ENCODE assay signal across 9 mouse cellular contexts in genomic region chr4:137867675-137868257, GRCm38 (mm10). TPM values are rescaled to one million over a fixed set of nuclear protein-coding genes. Genes with fewer than 3 reads are reported as not detected.
A peak's percentile ranks its signal among the peaks of the same experiment; 100 is the strongest.
DNase-seq lines count a peak whose midpoint lies in the region; ATAC-seq and TF ChIP-seq lines count a peak whose summit lies in the region.
"Had no signal": no experiment of that assay in that cellular context is flagged by ENCODE, and none has a peak within 500 bp of the region (broad histone marks: within the 10 kb centered on the region; RNA-seq: fewer than 3 reads in every experiment).

No protein-coding gene starts in this region.

- H3K4me1 ChIP-seq in bone marrow, adult 2 months (ENCODE audit: control insufficient read depth, insufficient read depth, low read length) = peaks cover 2% of the 10 kb centered on the region; the same call in 1 of the 2 replicates
- peaks cover 81% of the 10 kb centered on the region for H3K4me1 ChIP-seq in intestine, embryonic 15.5 days (replicated peaks)
- peaks cover 82% of the 10 kb centered on the region for H3K4me1 ChIP-seq in liver, embryonic 15.5 days (replicated peaks)

- peak; percentile 8; the same call in 1 of the 2 replicates for TF ChIP-seq CTCF in bone marrow, adult 2 months (IDR thresholded peaks at IDR 0.05; ENCODE audit: control insufficient read depth, insufficient read depth, low read length)

- DNase-seq in adrenal gland, adult (ENCODE audit: inconsistent age in 2 of 2, low spot score in 1 of 2) = peak; percentile 71 to 90
- DNase-seq in adrenal gland, adult 18-20 months (ENCODE audit: low spot score in 2 of 2) = no peak
- DNase-seq in testis, postnatal 10 days (ENCODE audit: low spot score) = peak; percentile 67
- DNase-seq in spleen, postnatal 4 days (ENCODE audit: low spot score in 2 of 2) = no peak
- no peak for DNase-seq in cerebellum, postnatal 36 days

- H3K4me3 ChIP-seq in bone marrow, adult 2 months (replicated peaks; ENCODE audit: control insufficient read depth, low read depth, low read length) = no peak overlapping the region
- H3K4me3 ChIP-seq in intestine, embryonic 15.5 days (replicated peaks) = no peak overlapping the region
- no peak overlapping the region for H3K4me3 ChIP-seq in liver, embryonic 15.5 days (replicated peaks)
- H3K4me3 ChIP-seq: limb, embryonic 12.5 days had no signal

- H3K27me3 ChIP-seq in intestine, embryonic 15.5 days (replicated peaks) = no peaks in the 10 kb centered on the region
- H3K27me3 ChIP-seq in liver, embryonic 15.5 days = peaks cover 38% of the 10 kb centered on the region
- H3K27me3 ChIP-seq: limb, embryonic 12.5 days had no signal

- no peak for TF ChIP-seq POLR2A in bone marrow, adult 2 months (IDR thresholded peaks at IDR 0.05; ENCODE audit: borderline replicate concordance, control insufficient read depth, low read depth, low read length)

- peak; percentile 28 for ATAC-seq in intestine, embryonic 15.5 days
- ATAC-seq in liver, embryonic 15.5 days (ENCODE audit: insufficient read depth) = peak; percentile 63

- H3K27ac ChIP-seq in bone marrow, adult 2 months (ENCODE audit: control insufficient read depth, insufficient read depth, low read depth, low read length, poor library complexity) = no peak overlapping the region
- H3K27ac ChIP-seq in intestine, embryonic 15.5 days = peak overlapping the region; percentile 51
- H3K27ac ChIP-seq in liver, embryonic 15.5 days (replicated peaks) = 0 out of 2 replicates have a peak overlapping the region, but pooled peaks have one; percentile 8
- H3K27ac ChIP-seq: limb, embryonic 12.5 days had no signal

- H3K36me3 ChIP-seq in intestine, embryonic 15.5 days = no peaks in the 10 kb centered on the region
- H3K36me3 ChIP-seq in liver, embryonic 15.5 days (replicated peaks) = no peaks in the 10 kb centered on the region
- H3K36me3 ChIP-seq: limb, embryonic 12.5 days had no signal

- no peak overlapping the region for H3K9ac ChIP-seq in intestine, embryonic 15.5 days
- H3K9ac ChIP-seq in liver, embryonic 15.5 days = no peak overlapping the region
- H3K9ac ChIP-seq: limb, embryonic 12.5 days had no signal

- 67% methylated on average over 13 of the region's 13 CpGs for WGBS in bone marrow, adult 2 months
- 33% methylated on average over 13 of the region's 13 CpGs for WGBS in intestine, embryonic 15.5 days
- WGBS in liver, embryonic 15.5 days (ENCODE audit: insufficient replicate concordance) = 46% methylated on average over 13 of the region's 13 CpGs

- peak overlapping the region; percentile 25 for H3K4me2 ChIP-seq in intestine, embryonic 15.5 days (replicated peaks)
- peak overlapping the region; percentile 11; the same call in 1 of the 2 replicates for H3K4me2 ChIP-seq in liver, embryonic 15.5 days
- H3K4me2 ChIP-seq: limb, embryonic 12.5 days had no signal

- H3K9me3 ChIP-seq in intestine, embryonic 15.5 days = no peaks in the 10 kb centered on the region
- no peaks in the 10 kb centered on the region for H3K9me3 ChIP-seq in liver, embryonic 15.5 days (replicated peaks)
- H3K9me3 ChIP-seq: limb, embryonic 12.5 days had no signal

RNA-seq across cellular contexts. Expression of gene Ece1, which starts 5.7 kb away (rescaled TPM):
- total RNA-seq in adrenal gland, adult 18-20 months (2021) = 100 to 1,000 TPM; 210 to 273 TPM
- polyA plus RNA-seq in bone marrow, adult 2 months (2011; ENCODE audit: insufficient read depth, insufficient read length, low replicate concordance, missing spikeins) = 4.3 and 7.3 TPM in 2 replicates
- 56.0 and 60.1 TPM in 2 replicates for polyA plus RNA-seq in intestine, embryonic 15.5 days (2015; fragmentation: Nextera tagmentation; extraction: Ambion mirVana)
- polyA plus RNA-seq in liver, embryonic 15.5 days (2015; fragmentation: Nextera tagmentation; extraction: Ambion mirVana) = 15.1 and 17.0 TPM in 2 replicates

Comparison
In these comparisons a context has a peak if more than half of its experiments do, and no peak if none do; other contexts are left out.
1. DNase-seq: peak in adrenal gland, adult (2 of 2) and testis, postnatal 10 days (single experiment); none in adrenal gland, adult 18-20 months (0 of 2), spleen, postnatal 4 days (0 of 2) and cerebellum, postnatal 36 days (0 of 2).